Mouse (Mus musculus) lung, adult 2 months (tissue): ENCODE results near the gene Pmf1. TPM values are rescaled to one million over a fixed set of nuclear protein-coding genes. Genes with fewer than 3 reads are reported as not detected.

ENCODE experiments used
- DNase-seq: peaks from one replicate; pipeline ENCODE4 v3.0.0; 2022
- H3K4me1 ChIP-seq: fragments of 200-500 bp; 2 replicates; pipeline ENCODE4 v1.6.1; 2011; ENCODE audit warnings: low read length; ENCODE audit not compliant: control insufficient read depth, insufficient read depth
- H3K4me3 ChIP-seq: fragments of 200-500 bp; replicated peaks from 2 replicates; pipeline ENCODE3; 2011; ENCODE audit warnings: low read depth, mild to moderate bottlenecking, control low read depth, low read length; ENCODE audit errors: extremely low read depth
- CTCF ChIP-seq: fragments of 200-500 bp; IDR thresholded peaks from 2 replicates; pipeline ENCODE4 v1.5.1; 2011; ENCODE audit warnings: mild to moderate bottlenecking, low read length, control low read depth; ENCODE audit not compliant: insufficient read depth
- POLR2A ChIP-seq: fragments of 200-500 bp; IDR thresholded peaks from 2 replicates; pipeline ENCODE4 v1.6.1; 2011; ENCODE audit warnings: low read depth, mild to moderate bottlenecking, control low read depth, low read length, borderline replicate concordance; ENCODE audit errors: extremely low read depth
- WGBS: fragments of 180-500 bp; shearing (Covaris S2); methylation state at CpG from one replicate; pipeline ENCODE4 v1.1.7; 2018; 5-methylcytosine and 5-hydroxymethylcytosine counted together
- polyA plus RNA-seq: library from polyadenylated mRNA; depleted of rRNA; stranded (reverse); fragments of >200 nt; gene quantifications from 2 replicates; pipeline ENCODE4 v1.2.3, GENCODE M21; 2012; rRNA removed

Gene Pmf1
- polyA plus RNA-seq, 1 experiment = 27.0 TPM

DNA sequence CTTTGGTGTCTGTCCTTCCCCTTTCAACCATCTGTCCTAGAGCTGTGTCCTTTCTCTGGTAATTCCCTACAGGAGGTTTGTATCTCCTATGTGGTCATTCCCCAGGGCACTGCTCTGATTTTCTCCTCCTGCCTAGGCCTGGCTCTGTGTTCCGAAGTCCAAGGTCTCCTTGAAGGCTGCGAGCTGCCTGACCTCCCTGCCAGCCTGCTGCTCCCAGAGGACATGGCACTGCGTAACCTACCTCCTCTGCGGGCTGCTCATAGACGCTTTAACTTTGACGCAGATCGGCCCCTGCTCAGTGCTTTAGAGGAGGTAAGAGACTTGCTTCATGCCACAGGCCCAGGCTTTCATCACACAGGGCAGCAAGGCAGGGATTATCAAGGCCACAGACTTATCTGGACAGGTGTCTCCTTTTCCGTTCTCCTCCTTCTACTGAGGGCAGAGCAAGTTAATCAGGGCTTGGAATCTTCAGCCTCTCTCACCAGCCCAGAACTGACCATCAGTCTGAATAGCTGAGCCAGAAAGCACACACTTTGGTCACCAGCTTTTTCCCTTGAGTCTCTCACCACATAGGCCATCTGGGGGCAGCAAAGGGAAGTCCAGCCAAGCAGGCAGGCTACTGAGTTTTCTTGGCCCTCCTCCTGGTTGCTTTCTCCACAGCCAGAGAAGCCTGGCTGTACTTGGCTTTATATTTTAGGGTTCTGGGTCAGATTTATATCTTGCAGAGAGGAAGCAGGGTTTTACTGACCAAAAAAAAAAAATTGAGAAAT, 55.5 kb downstream of the Pmf1 start:
- no peak for DNase-seq
- no peak for TF ChIP-seq POLR2A
- TF ChIP-seq CTCF = no peak
- 92% methylated on average over 8 of the region's 8 CpGs for WGBS

GRCm38 (mm10) chr3:88352907-88353306, 57.2 kb downstream of the Pmf1 start:
- 72% methylated on average over 9 of the region's 9 CpGs for WGBS
- Histone ChIP-seq H3K4me3 (no peak overlapping the region), H3K4me1 (no peaks in the 10 kb centered on the region)
- DNase-seq = no peak
- TF ChIP-seq CTCF = no peak
- TF ChIP-seq POLR2A = no peak

More for the DNA sequence above, 55.5 kb downstream of the Pmf1 start:
- Histone ChIP-seq H3K4me3 (no peak overlapping the region), H3K4me1 (no peaks in the 10 kb centered on the region)

DNA sequence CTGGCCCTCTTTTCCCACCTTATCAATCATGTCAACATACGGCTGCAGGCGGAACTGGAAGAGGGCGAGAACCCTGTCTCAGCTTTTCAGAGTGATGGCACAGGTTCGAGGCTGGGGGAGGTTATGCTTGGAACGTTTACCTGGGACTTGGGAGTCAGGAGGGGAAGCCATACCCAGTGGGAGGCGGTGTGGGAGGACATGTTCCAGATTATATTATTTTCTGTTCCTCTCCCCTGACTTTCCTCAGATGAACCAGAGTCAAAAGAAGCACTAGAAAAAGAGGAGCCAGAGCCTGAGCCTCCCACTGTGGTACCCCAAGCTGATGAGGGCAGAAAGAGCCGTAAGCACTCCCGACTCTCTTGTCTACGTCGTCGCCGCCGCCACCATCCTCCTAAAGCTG, 59.4 kb downstream of the Pmf1 start:
- H3K4me1 ChIP-seq = no peaks in the 10 kb centered on the region

More for the DNA sequence above, 59.4 kb downstream of the Pmf1 start:
- no peak for DNase-seq
- TF ChIP-seq CTCF (no peak), POLR2A (no peak)
- no peak overlapping the region for H3K4me3 ChIP-seq
- WGBS = 87% methylated on average over 13 of the region's 13 CpGs

Other genes with a start within 250 kb of the Pmf1 start
- gene Rhbg, start 155.6 kb downstream of the Pmf1 start, polyA plus RNA-seq = 8.2 and 14.5 TPM in 2 replicates
- 0.40 and 0.49 TPM in 2 replicates for gene Gm38392, start 123.1 kb downstream of the Pmf1 start, polyA plus RNA-seq
- 2.1 and 3.3 TPM in 2 replicates for gene Tsacc, start 113.3 kb downstream of the Pmf1 start, polyA plus RNA-seq
- gene Cct3, start 113.2 kb downstream of the Pmf1 start, polyA plus RNA-seq = 59.5 and 77.6 TPM in 2 replicates
- gene Glmp, start 85.3 kb downstream of the Pmf1 start, polyA plus RNA-seq = 148 and 183 TPM in 2 replicates
- gene Tmem79, start 74.2 kb downstream of the Pmf1 start, polyA plus RNA-seq = 12.4 and 31.8 TPM in 2 replicates
- gene Smg5, start 74.1 kb downstream of the Pmf1 start, polyA plus RNA-seq = 48.4 and 63.7 TPM in 2 replicates
- gene Paqr6, start 45.7 kb downstream of the Pmf1 start, polyA plus RNA-seq = 19.1 and 29.1 TPM in 2 replicates
- 0.20 and 23.9 TPM in 2 replicates for gene Bglap3, start 37.6 kb downstream of the Pmf1 start, polyA plus RNA-seq
- gene Bglap2, start 31.6 kb downstream of the Pmf1 start, polyA plus RNA-seq = 23.0 TPM in 1 of 2 replicates, not detected in the other
- not detected in 2 replicates for gene Bglap, start 25.9 kb downstream of the Pmf1 start, polyA plus RNA-seq
- gene Slc25a44, start 14.8 kb upstream of the Pmf1 start, polyA plus RNA-seq = 18.3 and 25.4 TPM in 2 replicates
- 52.3 and 58.3 TPM in 2 replicates for gene Sema4a, start 50.9 kb upstream of the Pmf1 start, polyA plus RNA-seq
- 257 and 302 TPM in 2 replicates for gene Lmna, start 99.6 kb upstream of the Pmf1 start, polyA plus RNA-seq
- gene Mex3a, start 122.1 kb upstream of the Pmf1 start, polyA plus RNA-seq = 0.53 and 0.84 TPM in 2 replicates
- gene Rab25, start 138.0 kb upstream of the Pmf1 start, polyA plus RNA-seq = 53.0 and 105 TPM in 2 replicates
- gene Lamtor2, start 142.7 kb upstream of the Pmf1 start, polyA plus RNA-seq = 116 and 135 TPM in 2 replicates
- 47.0 and 52.6 TPM in 2 replicates for gene Ubqln4, start 143.4 kb upstream of the Pmf1 start, polyA plus RNA-seq
- 139 and 188 TPM in 2 replicates for gene Ssr2, start 165.5 kb upstream of the Pmf1 start, polyA plus RNA-seq
- gene Arhgef2, start 195.6 kb upstream of the Pmf1 start, polyA plus RNA-seq = 186 and 233 TPM in 2 replicates
- 0.41 and 0.76 TPM in 2 replicates for gene Rxfp4, start 242.8 kb upstream of the Pmf1 start, polyA plus RNA-seq